Mouse (Mus musculus): Measurements from ENCODE around the gene Fam89b. TPM values are rescaled to one million over a fixed set of nuclear protein-coding genes. Genes with fewer than 3 reads are reported as not detected.

Fam89b gene
- 10 to 100 TPM; 44.0 to 47.7 TPM for total RNA-seq (2021)

DNA sequence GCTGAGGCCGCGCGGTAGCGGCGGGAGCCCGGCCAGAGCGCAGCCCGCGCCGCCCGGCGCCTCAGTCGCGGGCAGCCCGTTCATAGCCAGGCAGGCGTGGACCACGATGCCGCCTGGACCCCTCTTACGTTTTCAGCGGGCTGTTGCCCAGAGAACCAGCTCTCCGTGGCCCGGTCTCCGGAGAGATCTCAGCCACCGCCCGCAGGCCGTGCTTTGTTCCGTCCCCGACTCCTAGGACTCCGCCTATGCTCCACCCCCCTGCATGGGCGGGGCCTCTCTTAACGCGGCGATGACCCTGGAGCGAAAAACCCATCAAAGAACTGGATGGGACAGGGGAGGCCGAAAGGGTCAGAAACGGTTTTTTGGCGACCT is at the start of gene Fam89b:
Gene Fam89b (minus strand): TSS at position 210 of the 372 bp plus-strand sequence.
- DNase-seq, result peak; percentile 92 to 95
- intact Hi-C loops (cut with DNase I), result loop anchor here (2.0 to 5.0 kb wide), 2 partner anchors 41 to 82 kb away; partner anchors contain the start of gene Scyl1

DNA sequence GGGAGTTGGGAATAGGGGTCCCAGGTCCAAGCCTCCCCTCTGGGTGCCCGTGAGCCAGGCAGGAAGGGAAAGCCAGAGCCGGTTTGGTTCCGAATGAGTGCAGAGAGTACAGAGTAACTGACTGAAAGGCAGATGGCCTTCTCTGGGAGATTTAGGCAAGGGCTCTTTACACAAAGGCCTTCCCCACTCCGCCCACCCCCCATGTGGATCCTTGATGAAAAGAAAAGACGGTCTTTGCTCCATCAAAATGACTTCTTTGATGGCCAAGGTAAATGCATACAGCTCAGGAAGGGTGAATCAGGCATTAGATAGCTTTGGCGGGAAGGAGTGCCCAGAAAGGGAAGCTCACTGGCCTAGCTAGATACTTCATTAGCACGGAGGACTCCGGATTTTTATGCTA is 48.9 kb upstream of the Fam89b start:
- DNase-seq, result no peak
- intact Hi-C loops (cut with DNase I), result no loop called here

- DNase-seq, result no peak
- intact Hi-C loops (cut with DNase I), result no loop called here
These were observed 48.1 kb upstream of the Fam89b start for GRCm38 (mm10) chr19:5777387-5778032.

DNA sequence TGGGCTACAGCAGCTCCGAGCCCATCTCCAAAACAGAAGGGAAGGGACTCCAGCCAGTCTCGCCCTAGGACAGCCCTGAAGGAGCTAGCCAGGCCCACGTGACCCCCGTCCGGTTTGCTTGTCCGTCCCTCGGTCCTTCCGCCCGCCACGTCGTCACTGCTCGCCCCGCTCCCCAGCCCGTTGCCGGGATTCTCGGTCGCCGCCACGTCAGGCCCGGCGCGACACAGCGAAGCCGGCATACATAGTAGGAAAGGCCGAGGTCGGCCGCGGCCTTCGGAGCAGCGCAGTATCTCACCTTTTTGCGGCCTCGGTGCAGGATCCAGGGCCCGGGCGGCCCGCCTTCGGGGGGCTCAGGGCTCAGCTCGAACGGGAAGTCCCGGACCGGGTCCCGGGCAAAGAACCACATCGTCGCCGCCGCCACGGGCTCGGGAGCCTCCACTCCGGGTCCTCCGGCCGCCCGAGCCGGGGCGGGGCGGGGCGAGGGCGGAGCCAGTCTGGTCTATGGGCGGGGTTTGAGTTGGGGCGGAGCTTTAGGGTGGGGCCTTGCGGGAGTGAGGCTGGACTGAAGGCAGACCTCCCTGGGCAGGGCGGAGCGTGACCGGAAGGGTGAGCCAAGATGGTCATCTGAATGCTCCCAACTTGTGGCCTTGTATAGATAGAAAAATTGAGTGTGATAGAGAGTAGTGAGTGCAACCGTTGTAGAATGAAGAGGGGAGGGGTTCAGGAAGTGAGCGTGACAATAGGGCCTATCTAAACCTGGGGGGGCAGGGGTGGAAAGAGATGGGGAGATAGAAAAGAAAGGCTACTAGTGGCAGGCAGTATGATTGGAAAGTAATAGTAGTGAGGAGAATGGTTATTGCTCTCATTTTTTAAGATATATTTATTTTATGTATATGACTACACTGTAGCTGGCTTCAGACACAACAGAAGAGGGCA is 41.7 kb upstream of the Fam89b start, which contains the start of gene Scyl1:
Gene Scyl1 (minus strand): TSS at position 495 of the 936 bp plus-strand sequence.
- intact Hi-C loops (cut with DNase I), result loop anchor here (2.0 to 5.0 kb wide), 2 partner anchors 42 to 79 kb away; partner anchors contain the start of gene Fam89b
- peak; percentile 97 to 98 for DNase-seq

GRCm38 (mm10) chr19:5770311-5770710 is 40.9 kb upstream of the Fam89b start:
- intact Hi-C loops (cut with DNase I), result loop anchor here (2.0 to 5.0 kb wide), 2 partner anchors 42 to 78 kb away; partner anchors contain the start of gene Fam89b
- DNase-seq, result no peak

DNA sequence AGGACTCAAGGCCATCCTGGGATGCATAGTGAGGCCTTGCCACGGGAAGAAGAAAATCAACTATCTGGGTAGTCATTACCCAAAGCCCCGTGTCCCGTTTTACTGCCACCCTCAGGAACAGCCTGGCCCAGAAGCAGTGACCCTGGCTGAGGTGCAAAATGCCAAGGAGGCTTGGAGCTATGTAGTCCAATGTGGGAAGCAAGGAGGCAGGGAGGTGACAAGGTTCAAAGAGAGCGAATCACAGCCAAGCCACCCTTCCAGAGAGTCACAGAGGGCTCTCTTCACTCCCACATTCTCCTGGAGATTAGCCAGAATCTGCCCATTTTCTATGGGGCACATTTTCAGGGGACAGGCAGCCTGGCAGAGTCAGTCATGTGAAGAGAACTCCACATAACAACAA is 37.8 kb upstream of the Fam89b start:
- no peak for DNase-seq

GRCm38 (mm10) chr19:5763163-5763562 is 33.7 kb upstream of the Fam89b start:
- no peak for DNase-seq
- intact Hi-C loops (cut with DNase I), result no loop called here

More for the DNA sequence above, 37.8 kb upstream of the Fam89b start:
- intact Hi-C loops (cut with DNase I), result no loop called here

DNA sequence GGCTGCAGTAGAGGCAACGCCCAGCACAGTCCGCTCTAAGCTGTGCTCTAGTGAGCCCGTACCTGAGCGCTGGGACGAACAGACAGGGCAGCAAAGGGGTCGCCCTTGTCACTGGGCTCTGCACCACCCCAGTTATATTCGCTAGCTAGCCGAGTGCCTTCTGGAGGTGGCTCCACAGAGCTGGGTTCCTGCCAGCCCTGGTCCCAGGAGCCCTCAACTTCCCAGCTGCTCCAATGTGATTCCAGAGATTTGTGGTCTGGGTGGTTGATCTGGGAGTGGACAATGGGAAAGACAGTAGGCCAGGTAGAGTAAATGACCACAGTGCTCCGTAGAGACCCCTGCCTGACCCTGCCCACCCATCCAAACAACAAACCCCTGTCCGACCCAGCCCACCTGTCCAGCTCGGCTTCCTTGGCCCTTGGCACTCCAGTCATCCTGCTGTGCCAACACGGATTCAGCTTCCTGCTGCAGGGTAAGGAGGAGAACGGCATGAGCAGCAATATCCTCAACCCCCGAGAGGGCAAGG is 29.5 kb upstream of the Fam89b start:
- DNase-seq, result no peak
- intact Hi-C loops (cut with DNase I), result no loop called here

DNA sequence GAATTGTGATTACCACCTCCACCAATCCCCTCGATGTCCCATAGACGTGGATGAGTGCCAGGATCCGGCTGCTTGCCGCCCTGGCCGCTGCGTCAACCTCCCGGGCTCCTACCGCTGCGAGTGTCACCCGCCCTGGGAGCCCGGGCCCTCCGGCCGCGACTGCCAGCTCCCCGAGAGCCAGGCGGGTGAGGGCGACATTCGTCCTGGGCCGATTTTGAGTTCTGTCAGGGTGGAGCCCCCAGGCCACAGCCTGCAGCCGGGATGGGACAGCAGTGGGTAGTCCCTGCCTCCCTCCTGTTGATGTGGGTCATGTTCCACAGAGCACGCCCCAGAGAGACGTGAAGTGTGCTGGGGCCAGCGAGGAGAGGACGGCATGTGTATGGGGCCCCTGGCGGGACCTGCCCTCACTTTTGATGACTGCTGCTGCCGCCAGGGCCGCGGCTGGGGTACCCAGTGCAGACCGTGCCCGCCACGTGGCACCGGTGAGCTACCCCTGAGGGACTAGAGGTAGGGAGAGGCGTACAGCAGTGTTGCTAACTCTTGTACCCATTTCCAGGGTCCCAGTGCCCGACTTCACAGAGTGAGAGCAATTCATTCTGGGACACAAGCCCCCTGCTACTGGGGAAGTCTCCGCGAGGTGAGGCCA is 27.7 kb upstream of the Fam89b start:
- intact Hi-C loops (cut with DNase I), result no loop called here
- DNase-seq, result no peak

DNA sequence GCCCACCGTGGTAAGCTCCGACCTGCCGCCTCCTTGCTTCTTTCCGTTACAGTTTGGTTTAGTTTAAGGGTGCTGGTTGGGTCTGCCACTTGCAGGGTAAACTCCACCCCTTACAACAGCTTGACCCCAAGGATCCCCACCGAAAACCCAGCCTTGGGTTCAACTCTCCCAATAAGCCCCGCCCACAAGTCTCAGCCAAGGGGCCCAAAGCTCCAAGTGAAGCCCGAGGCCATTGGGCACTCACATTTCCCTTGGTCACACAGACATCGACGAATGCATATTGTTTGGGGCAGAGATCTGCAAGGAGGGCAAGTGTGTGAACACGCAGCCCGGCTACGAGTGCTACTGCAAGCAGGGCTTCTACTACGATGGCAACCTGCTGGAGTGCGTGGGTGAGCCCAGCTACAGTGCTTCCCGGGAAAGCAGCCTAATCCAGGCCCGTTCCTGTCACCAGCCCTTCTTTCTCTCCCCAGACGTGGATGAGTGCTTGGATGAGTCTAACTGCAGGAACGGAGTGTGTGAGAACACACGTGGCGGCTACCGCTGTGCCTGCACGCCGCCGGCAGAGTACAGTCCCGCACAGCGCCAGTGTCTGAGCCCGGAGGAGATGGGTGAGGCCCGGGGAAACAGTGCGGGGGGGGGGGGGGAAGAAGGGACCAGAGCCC is 27.0 kb upstream of the Fam89b start:
- intact Hi-C loops (cut with DNase I), result no loop called here
- DNase-seq, result no peak

DNA sequence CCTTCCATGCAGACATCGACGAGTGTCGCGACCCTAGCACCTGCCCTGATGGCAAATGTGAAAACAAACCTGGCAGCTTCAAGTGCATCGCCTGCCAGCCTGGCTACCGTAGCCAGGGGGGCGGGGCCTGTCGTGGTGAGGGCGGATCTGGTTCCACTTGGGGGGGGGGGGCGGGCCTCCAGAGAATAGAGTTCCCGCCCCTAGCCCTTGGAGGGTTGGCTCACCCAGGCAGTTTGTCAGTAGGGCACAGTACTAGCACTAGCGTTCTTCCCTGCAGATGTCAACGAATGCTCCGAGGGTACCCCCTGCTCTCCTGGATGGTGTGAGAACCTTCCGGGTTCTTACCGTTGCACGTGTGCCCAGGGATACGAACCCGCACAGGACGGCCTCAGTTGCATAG is 22.3 kb upstream of the Fam89b start:
- peak in 1 of 2 experiments; percentile 53 for DNase-seq
- intact Hi-C loops (cut with DNase I), result no loop called here

- DNase-seq, result no peak
- intact Hi-C loops (cut with DNase I), result no loop called here
These were observed 21.5 kb upstream of the Fam89b start for GRCm38 (mm10) chr19:5750951-5751350.

DNA sequence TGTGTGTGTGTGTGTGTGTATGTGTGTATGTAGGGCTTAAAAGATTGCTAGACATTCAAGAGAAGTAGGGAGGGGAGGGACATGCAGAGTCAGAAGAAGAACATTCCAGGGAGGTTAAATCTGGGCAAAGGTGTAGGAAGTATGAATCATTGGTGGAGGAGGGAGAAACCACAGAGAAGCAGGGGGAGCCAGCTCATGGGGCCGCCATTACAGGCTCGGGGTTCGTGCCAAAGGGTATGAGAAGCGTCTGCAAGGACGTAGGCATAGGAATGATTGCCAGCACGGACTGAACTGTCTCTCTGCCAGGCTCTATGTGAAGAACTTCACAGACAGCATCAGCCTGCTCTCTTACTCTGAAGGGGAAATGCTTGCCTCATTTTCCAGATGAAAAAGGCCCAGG is 20.0 kb upstream of the Fam89b start:
- no peak for DNase-seq
- intact Hi-C loops (cut with DNase I), result no loop called here

DNA sequence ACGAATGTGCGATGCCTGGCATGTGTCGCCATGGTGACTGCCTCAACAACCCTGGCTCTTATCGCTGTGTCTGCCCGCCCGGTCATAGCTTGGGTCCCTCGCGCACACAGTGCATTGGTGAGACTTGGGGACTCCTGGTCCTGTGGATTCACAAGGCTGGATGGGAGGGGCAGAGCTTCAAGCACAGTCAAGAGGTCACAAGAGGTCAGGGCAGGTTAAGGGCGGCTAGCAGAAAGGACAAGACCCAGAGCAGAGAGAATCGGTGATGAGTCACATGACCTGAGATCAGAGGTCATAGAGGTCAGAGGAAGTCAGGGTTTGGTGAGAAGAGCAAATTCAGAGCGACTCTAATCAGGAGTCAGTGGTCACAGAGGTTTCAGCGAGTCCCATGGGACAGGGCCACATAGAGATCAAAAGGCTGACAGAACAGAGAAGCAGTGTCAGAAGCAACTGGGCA is 17.5 kb upstream of the Fam89b start:
- no peak for DNase-seq
- intact Hi-C loops (cut with DNase I), result no loop called here

DNA sequence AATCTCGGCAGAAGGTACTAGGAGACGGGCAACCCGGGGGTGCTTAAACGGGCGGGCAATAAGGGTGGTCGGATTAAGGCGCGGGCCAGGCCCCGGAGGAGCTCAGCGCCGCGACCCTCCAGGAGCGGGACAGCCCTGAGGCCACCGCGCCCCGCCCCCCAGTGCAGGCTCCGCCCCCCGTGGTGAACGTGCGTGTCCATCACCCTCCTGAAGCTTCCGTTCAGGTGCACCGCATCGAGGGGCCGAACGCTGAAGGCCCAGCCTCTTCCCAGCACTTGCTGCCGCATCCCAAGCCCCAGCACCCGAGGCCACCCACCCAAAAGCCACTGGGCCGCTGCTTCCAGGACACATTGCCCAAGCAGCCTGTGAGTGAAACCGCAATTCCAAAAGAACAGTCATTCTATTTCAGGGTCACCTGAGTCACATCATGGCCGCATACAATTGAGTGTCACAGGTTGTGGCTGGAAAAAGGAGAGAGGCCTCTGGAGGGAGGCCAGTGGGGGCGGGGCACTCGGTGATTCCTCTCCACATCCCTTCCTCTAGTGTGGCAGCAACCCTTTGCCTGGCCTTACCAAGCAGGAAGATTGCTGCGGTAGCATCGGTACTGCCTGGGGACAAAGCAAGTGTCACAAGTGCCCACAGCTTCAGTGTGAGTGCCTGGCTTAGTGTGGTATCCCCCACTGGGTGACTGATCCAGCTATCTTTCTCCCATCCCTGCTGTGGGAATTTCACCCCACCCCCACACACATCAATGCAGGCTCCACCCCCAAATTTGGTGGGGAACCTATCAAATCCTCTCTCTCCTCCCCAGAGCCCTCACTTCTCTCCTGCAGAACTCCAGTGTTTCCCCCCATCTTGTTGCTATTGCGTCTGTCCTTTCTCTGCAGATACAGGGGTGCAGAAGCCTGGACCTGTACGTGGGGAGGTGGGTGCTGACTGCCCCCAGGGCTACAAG is 16.6 kb upstream of the Fam89b start:
- DNase-seq, result no peak

DNA sequence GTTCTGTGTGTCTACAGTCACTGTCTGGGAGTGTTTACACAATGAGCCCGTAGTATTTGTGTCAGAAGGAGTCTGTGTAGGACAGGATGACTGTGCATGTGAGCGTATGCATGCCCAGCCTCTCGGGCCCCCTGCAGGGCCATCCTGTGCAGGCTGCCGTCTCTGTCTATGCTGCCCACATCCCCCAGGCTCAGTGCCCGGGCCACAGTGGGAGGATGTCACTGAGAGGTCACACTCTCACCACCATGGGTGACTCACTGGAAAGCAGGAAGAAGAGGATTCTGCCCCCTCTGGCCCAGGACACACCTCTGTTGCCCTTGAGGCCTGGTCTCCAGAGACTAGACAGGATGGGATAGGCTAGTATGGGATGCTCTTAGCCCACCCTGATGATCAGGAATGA is 14.1 kb upstream of the Fam89b start:
- peak in 1 of 2 experiments; percentile 37 for DNase-seq
- intact Hi-C loops (cut with DNase I), result no loop called here

More for the DNA sequence above, 16.6 kb upstream of the Fam89b start:
- intact Hi-C loops (cut with DNase I), result no loop called here

DNA sequence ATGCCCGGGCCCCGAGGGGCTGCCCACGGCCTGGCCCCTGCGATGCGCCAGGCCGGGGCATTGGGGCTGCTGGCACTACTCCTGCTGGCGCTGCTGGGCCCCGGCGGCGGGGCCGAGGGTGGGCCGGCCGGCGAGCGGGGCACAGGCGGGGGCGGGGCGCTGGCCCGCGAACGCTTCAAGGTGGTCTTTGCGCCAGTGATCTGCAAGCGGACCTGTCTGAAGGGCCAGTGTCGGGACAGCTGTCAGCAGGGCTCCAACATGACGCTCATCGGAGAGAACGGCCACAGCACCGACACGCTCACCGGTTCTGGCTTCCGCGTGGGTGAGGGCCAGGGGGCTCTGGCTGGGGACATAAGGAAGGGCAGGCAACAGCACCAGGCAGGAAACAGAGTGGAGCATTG is 12.8 kb upstream of the Fam89b start:
- intact Hi-C loops (cut with DNase I), result no loop called here
- no peak for DNase-seq

DNA sequence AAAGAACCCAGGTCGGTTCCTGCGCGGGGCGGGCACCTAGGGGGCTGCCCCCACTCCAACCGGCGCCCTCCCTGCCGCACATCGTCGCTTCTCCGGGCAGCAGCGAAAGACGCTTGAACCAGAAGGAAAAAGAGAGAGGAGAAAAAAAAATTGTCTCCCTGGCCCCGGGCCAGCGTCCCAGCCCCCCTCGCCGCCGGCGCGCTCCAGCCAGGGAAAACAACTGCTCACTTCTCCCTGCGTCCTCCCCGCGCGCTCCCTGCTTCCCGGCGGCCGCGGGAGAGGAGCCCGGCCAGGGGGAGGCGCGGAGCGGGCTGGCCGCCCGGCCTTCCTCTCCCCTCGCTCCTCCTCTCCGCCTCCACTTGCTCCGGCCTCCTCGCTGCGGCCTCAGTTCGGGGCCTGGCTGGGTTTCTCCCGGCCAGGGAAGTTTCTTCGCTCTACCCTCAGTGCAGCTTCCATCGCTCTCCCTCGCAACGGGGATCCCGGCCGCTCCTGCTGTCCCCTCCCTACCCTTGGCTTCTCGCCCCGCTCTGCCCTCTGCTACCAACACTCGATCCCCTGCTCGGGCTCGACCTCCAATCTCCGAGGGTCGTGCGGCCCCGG is 12.3 kb upstream of the Fam89b start:
- intact Hi-C loops (cut with DNase I), result no loop called here
- DNase-seq, result peak; percentile 91 to 92
